Mouse (Mus musculus): ENCODE measurements around the gene Cd248. TPM values are rescaled to one million over a fixed set of nuclear protein-coding genes. Genes with fewer than 3 reads are reported as not detected.
A peak's percentile ranks its signal among the peaks of the same experiment; 100 is the strongest.

The Cd248 gene
- 10 to 100 TPM; 13.8 to 23.3 TPM for total RNA-seq (2021)
- long read RNA-seq, experiment 1, transcript Cd248-201 (1 exons, 2,605 nt): major isoform, 14 of 14 reads
- long read RNA-seq, experiment 1, partial matches to known transcripts: 0 of 14 reads
- long read RNA-seq, experiment 1, other reads (novel, unspliced or antisense): 0 of 14 reads
- long read RNA-seq, experiment 2, transcript Cd248-201 (1 exons, 2,605 nt): major isoform, 28 of 28 reads
- long read RNA-seq, experiment 2, partial matches to known transcripts: 0 of 28 reads
- long read RNA-seq, experiment 2, other reads (novel, unspliced or antisense): 0 of 28 reads

- peak; percentile 88 for DNase-seq
Observed at GRCm38 (mm10) chr19:5067867-5068569, at the start of gene Cd248. Gene Cd248, plus strand, starts transcription at chr19:5068078.

GRCm38 (mm10) chr19:5018191-5018590 lies 49.7 kb upstream of the Cd248 start:
- DNase-seq: no peak

GRCm38 (mm10) chr19:5021416-5021815 lies 46.5 kb upstream of the Cd248 start:
- no peak for DNase-seq

- peak; percentile 92 for DNase-seq
Observed at GRCm38 (mm10) chr19:5023621-5024479, 44.0 kb upstream of the Cd248 start, which contains the start of gene Slc29a2. Gene Slc29a2, plus strand, starts transcription at chr19:5023860.

GRCm38 (mm10) chr19:5026111-5026510 lies 41.8 kb upstream of the Cd248 start:
- no peak for DNase-seq

- DNase-seq: no peak
Observed at GRCm38 (mm10) chr19:5032686-5033085, 35.2 kb upstream of the Cd248 start.

GRCm38 (mm10) chr19:5036577-5036976 lies 31.3 kb upstream of the Cd248 start:
- DNase-seq: no peak

GRCm38 (mm10) chr19:5037678-5038571 lies 30.0 kb upstream of the Cd248 start:
- peak; percentile 59 for DNase-seq

- peak; percentile 89 for DNase-seq
Observed at GRCm38 (mm10) chr19:5038709-5039156, 29.1 kb upstream of the Cd248 start, which contains the start of the genes B4gat1 and AC124502.3. Gene B4gat1, plus strand, starts transcription at chr19:5038826. Gene AC124502.3, plus strand, starts transcription at chr19:5038891.

- DNase-seq: no peak
Observed at GRCm38 (mm10) chr19:5039301-5040114, 28.4 kb upstream of the Cd248 start.

GRCm38 (mm10) chr19:5040862-5041523 lies 26.9 kb upstream of the Cd248 start, which contains the start of gene Brms1:
Gene Brms1, plus strand, starts transcription at chr19:5041354.
- peak; percentile 88 for DNase-seq

- DNase-seq: no peak
Observed at GRCm38 (mm10) chr19:5041588-5041987, 26.3 kb upstream of the Cd248 start.

- no peak for DNase-seq
Observed at GRCm38 (mm10) chr19:5045531-5045930, 22.3 kb upstream of the Cd248 start.

GRCm38 (mm10) chr19:5048138-5049056 lies 19.5 kb upstream of the Cd248 start:
- no peak for DNase-seq

- no peak for DNase-seq
Observed at GRCm38 (mm10) chr19:5049325-5049724, 18.6 kb upstream of the Cd248 start.

- DNase-seq: no peak
Observed at GRCm38 (mm10) chr19:5050047-5050905, 17.6 kb upstream of the Cd248 start, which contains the start of gene Rin1. Gene Rin1, plus strand, starts transcription at chr19:5050481.

GRCm38 (mm10) chr19:5051031-5051430 lies 16.8 kb upstream of the Cd248 start:
- no peak for DNase-seq
